Mouse (Mus musculus): ENCODE measurements around the gene Phka1. TPM values are rescaled to one million over a fixed set of nuclear protein-coding genes. Genes with fewer than 3 reads are reported as not detected.

The Phka1 gene
- total RNA-seq, 2 experiments from 2014 or later: 25.7 to 28.7 TPM

Other genes with a start within 250 kb of the Phka1 start
- 1 to 10 TPM; 4.9 to 5.7 TPM for gene Hdac8, start 138.9 kb downstream of the Phka1 start, total RNA-seq (2021)
- gene Gm3880, start 42.7 kb upstream of the Phka1 start, total RNA-seq (2021): not detected
- not detected for gene Gm9112, start 63.4 kb upstream of the Phka1 start, total RNA-seq (2021)
- gene Dmrtc1b, start 63.6 kb upstream of the Phka1 start, total RNA-seq (2021): not detected
- gene Dmrtc1c1, start 158.7 kb upstream of the Phka1 start, total RNA-seq (2021): not detected
- not detected for gene Dmrtc1c2, start 210.4 kb upstream of the Phka1 start, total RNA-seq (2021)
- not detected for gene 1700031F05Rik, start 223.7 kb upstream of the Phka1 start, total RNA-seq (2021)